Mouse (Mus musculus): ENCODE results near the gene Mxi1. TPM values are rescaled to one million over a fixed set of nuclear protein-coding genes. Genes with fewer than 3 reads are reported as not detected.

Gene Mxi1
- polyA plus RNA-seq, 1 experiment, result 71.8 TPM

- H3K4me1 ChIP-seq (ENCODE audit: control insufficient read depth, insufficient read depth, low read length), result peaks cover 24% of the 10 kb centered on the region
- DNase-seq, result no peak
- 43% methylated on average over 7 of the region's 7 CpGs for WGBS
- H3K27ac ChIP-seq (ENCODE audit: insufficient read depth, low read length), result peak overlapping the region; percentile 60; the same call in 1 of the 2 replicates
- H3K27me3 ChIP-seq (ENCODE audit: control insufficient read depth, insufficient read depth, low read length), result no peaks in the 10 kb centered on the region
- no peak overlapping the region for H3K4me3 ChIP-seq (replicated peaks; ENCODE audit: insufficient read depth, low read depth, low read length)
- TF ChIP-seq CTCF (IDR thresholded peaks at IDR 0.05; ENCODE audit: borderline replicate concordance, insufficient read depth, low read depth, low read length) (no peak), POLR2A (IDR thresholded peaks at IDR 0.05; ENCODE audit: borderline replicate concordance, insufficient read depth, low read length) (no peak)
These were observed 43.5 kb downstream of the Mxi1 start for GRCm38 (mm10) chr19:53353864-53354263.

- no peak for TF ChIP-seq POLR2A (IDR thresholded peaks at IDR 0.05; ENCODE audit: borderline replicate concordance, insufficient read depth, low read length)
- no peak for TF ChIP-seq CTCF (IDR thresholded peaks at IDR 0.05; ENCODE audit: borderline replicate concordance, insufficient read depth, low read depth, low read length)
- DNase-seq, result peak; percentile 33 to 51
- Histone ChIP-seq H3K4me3 (replicated peaks; ENCODE audit: insufficient read depth, low read depth, low read length) (no peak overlapping the region), H3K27ac (ENCODE audit: insufficient read depth, low read length) (peak overlapping the region; percentile 94), H3K4me1 (ENCODE audit: control insufficient read depth, insufficient read depth, low read length) (peaks cover 29% of the 10 kb centered on the region), H3K27me3 (ENCODE audit: control insufficient read depth, insufficient read depth, low read length) (no peaks in the 10 kb centered on the region)
- 15% methylated on average over 7 of the region's 7 CpGs for WGBS
These were observed 44.1 kb downstream of the Mxi1 start for GRCm38 (mm10) chr19:53354271-53355000.

GRCm38 (mm10) chr19:53355065-53355464 lies 44.7 kb downstream of the Mxi1 start:
- 12% methylated on average over 16 of the region's 16 CpGs for WGBS
- Histone ChIP-seq H3K27me3 (ENCODE audit: control insufficient read depth, insufficient read depth, low read length) (no peaks in the 10 kb centered on the region), H3K4me1 (ENCODE audit: control insufficient read depth, insufficient read depth, low read length) (peaks cover 29% of the 10 kb centered on the region), H3K4me3 (replicated peaks; ENCODE audit: insufficient read depth, low read depth, low read length) (peak overlapping the region; percentile 10), H3K27ac (ENCODE audit: insufficient read depth, low read length) (peak overlapping the region; percentile 94)
- peak; percentile 59 to 67 for DNase-seq
- no peak for TF ChIP-seq POLR2A (IDR thresholded peaks at IDR 0.05; ENCODE audit: borderline replicate concordance, insufficient read depth, low read length)
- no peak for TF ChIP-seq CTCF (IDR thresholded peaks at IDR 0.05; ENCODE audit: borderline replicate concordance, insufficient read depth, low read depth, low read length)

- peak overlapping the region; percentile 46 for H3K4me3 ChIP-seq (replicated peaks; ENCODE audit: insufficient read depth, low read depth, low read length)
These were observed 49.1 kb downstream of the Mxi1 start for GRCm38 (mm10) chr19:53359160-53360033.

GRCm38 (mm10) chr19:53360265-53360958 lies 50.1 kb downstream of the Mxi1 start:
- Histone ChIP-seq H3K4me3 (replicated peaks; ENCODE audit: insufficient read depth, low read depth, low read length) (peak overlapping the region; percentile 46), H3K27me3 (ENCODE audit: control insufficient read depth, insufficient read depth, low read length) (no peaks in the 10 kb centered on the region), H3K27ac (ENCODE audit: insufficient read depth, low read length) (peak overlapping the region; percentile 77), H3K4me1 (ENCODE audit: control insufficient read depth, insufficient read depth, low read length) (peaks cover 20% of the 10 kb centered on the region)
- WGBS, result 3% methylated on average over 8 of the region's 8 CpGs
- TF ChIP-seq POLR2A (IDR thresholded peaks at IDR 0.05; ENCODE audit: borderline replicate concordance, insufficient read depth, low read length), result peak; percentile 36; the same call in 1 of the 2 replicates
- TF ChIP-seq CTCF (IDR thresholded peaks at IDR 0.05; ENCODE audit: borderline replicate concordance, insufficient read depth, low read depth, low read length), result no peak
- peak; percentile 69 to 84 for DNase-seq

More at GRCm38 (mm10) chr19:53359160-53360033, 49.1 kb downstream of the Mxi1 start:
- Histone ChIP-seq H3K27ac (ENCODE audit: insufficient read depth, low read length) (peak overlapping the region; percentile 77), H3K4me1 (ENCODE audit: control insufficient read depth, insufficient read depth, low read length) (peaks cover 20% of the 10 kb centered on the region), H3K27me3 (ENCODE audit: control insufficient read depth, insufficient read depth, low read length) (no peaks in the 10 kb centered on the region)
- 3% methylated on average over 22 of the region's 22 CpGs for WGBS
- TF ChIP-seq POLR2A (IDR thresholded peaks at IDR 0.05; ENCODE audit: borderline replicate concordance, insufficient read depth, low read length) (0 out of 2 replicates have a peak, but pooled peaks have one; percentile 27), CTCF (IDR thresholded peaks at IDR 0.05; ENCODE audit: borderline replicate concordance, insufficient read depth, low read depth, low read length) (no peak)
- peak; percentile 89 to 90 for DNase-seq

- H3K4me1 ChIP-seq (ENCODE audit: control insufficient read depth, insufficient read depth, low read length), result peaks cover 28% of the 10 kb centered on the region
- no peak for TF ChIP-seq POLR2A (IDR thresholded peaks at IDR 0.05; ENCODE audit: borderline replicate concordance, insufficient read depth, low read length)
- TF ChIP-seq CTCF (IDR thresholded peaks at IDR 0.05; ENCODE audit: borderline replicate concordance, insufficient read depth, low read depth, low read length), result peak; percentile 57
- H3K27me3 ChIP-seq (ENCODE audit: control insufficient read depth, insufficient read depth, low read length), result no peaks in the 10 kb centered on the region
- no peak overlapping the region; the same call in 1 of the 2 replicates for H3K27ac ChIP-seq (ENCODE audit: insufficient read depth, low read length)
- DNase-seq, result peak in 1 of 2 experiments; percentile 58
- no peak overlapping the region for H3K4me3 ChIP-seq (replicated peaks; ENCODE audit: insufficient read depth, low read depth, low read length)
- WGBS, result 38% methylated on average over 2 of the region's 2 CpGs
These were observed 52.6 kb downstream of the Mxi1 start for GRCm38 (mm10) chr19:53362967-53363366.

GRCm38 (mm10) chr19:53364551-53364950 lies 54.2 kb downstream of the Mxi1 start:
- peak in 1 of 2 experiments; percentile 17 for DNase-seq
- TF ChIP-seq CTCF (IDR thresholded peaks at IDR 0.05; ENCODE audit: borderline replicate concordance, insufficient read depth, low read depth, low read length), result no peak
- TF ChIP-seq POLR2A (IDR thresholded peaks at IDR 0.05; ENCODE audit: borderline replicate concordance, insufficient read depth, low read length), result no peak
- Histone ChIP-seq H3K27ac (ENCODE audit: insufficient read depth, low read length) (no peak overlapping the region), H3K4me3 (replicated peaks; ENCODE audit: insufficient read depth, low read depth, low read length) (no peak overlapping the region), H3K27me3 (ENCODE audit: control insufficient read depth, insufficient read depth, low read length) (no peaks in the 10 kb centered on the region), H3K4me1 (ENCODE audit: control insufficient read depth, insufficient read depth, low read length) (peaks cover 32% of the 10 kb centered on the region)
- WGBS, result 19% methylated on average over 2 of the region's 2 CpGs
